Mouse (Mus musculus) CH12.LX (cell line): ENCODE measurements around the gene Farsa. TPM values are rescaled to one million over a fixed set of nuclear protein-coding genes. Genes with fewer than 3 reads are reported as not detected.

Experiments used
- DNase-seq: peaks from one replicate; pipeline ENCODE4 v3.0.0-alpha.2; 2013; ENCODE audit errors: extremely low read depth
- H3K27ac ChIP-seq: 2 replicates; pipeline ENCODE4 v1.5.1; 2012; ENCODE audit warnings: low read depth, mild to moderate bottlenecking, control low read depth, moderate library complexity; ENCODE audit not compliant: insufficient read depth
- H3K27me3 ChIP-seq: replicated peaks from 2 replicates; pipeline ENCODE3; 2012; ENCODE audit warnings: inconsistent platforms
- H3K36me3 ChIP-seq, 2 experiments: replicated peaks in 1 of 2; 2 replicates each; pipeline versions ENCODE3 to v1.6.1; 2012; ENCODE audit warnings: inconsistent platforms in 1 of 2, low read length in 1 of 2, mild to moderate bottlenecking in 1 of 2, mixed read lengths in 1 of 2, moderate library complexity in 1 of 2; ENCODE audit not compliant: control insufficient read depth in 1 of 2, insufficient read depth in 1 of 2
- H3K4me1 ChIP-seq, 2 experiments: 2 replicates each; pipeline ENCODE4 v1.6.1; 2012; ENCODE audit warnings: inconsistent platforms in 1 of 2, moderate library complexity in 1 of 2; ENCODE audit not compliant: insufficient read depth in 2 of 2, control insufficient read depth in 1 of 2
- H3K4me2 ChIP-seq: 2 replicates; pipeline ENCODE4 v1.6.1; 2012; ENCODE audit warnings: low read depth, mild to moderate bottlenecking, control low read depth; ENCODE audit not compliant: poor library complexity, insufficient read depth, severe bottlenecking
- H3K4me3 ChIP-seq, 3 experiments: fragments of 150-350 bp in 1 of 3; sonication (generic) in 1 of 3; replicated peaks in 1 of 3; 2 replicates each; pipeline versions ENCODE3 to v1.5.1; 2011 to 2012; ENCODE audit warnings: low read depth in 2 of 3, low read length in 2 of 3, mild to moderate bottlenecking in 2 of 3, moderate library complexity in 2 of 3, control low read depth in 1 of 3, improper control_type of control experiment in 1 of 3, inconsistent platforms in 1 of 3, mixed read lengths in 1 of 3; ENCODE audit not compliant: poor library complexity in 1 of 3
- H3K79me2 ChIP-seq: replicated peaks from 2 replicates; pipeline ENCODE4 v1.6.1; 2012; ENCODE audit warnings: mild to moderate bottlenecking, moderate library complexity; ENCODE audit not compliant: control insufficient read depth, poor library complexity, insufficient read depth, severe bottlenecking; ENCODE audit errors: extremely low read depth
- H3K9ac ChIP-seq: 2 replicates; pipeline ENCODE4 v1.6.1; 2012; ENCODE audit warnings: low read depth, mild to moderate bottlenecking, control low read depth, moderate library complexity; ENCODE audit not compliant: insufficient read depth
- H3K9me3 ChIP-seq: replicated peaks from 2 replicates; pipeline ENCODE3; 2012; ENCODE audit warnings: low read length, inconsistent platforms, mixed read lengths
- BHLHE40 ChIP-seq: IDR thresholded peaks from 2 replicates; pipeline ENCODE4 v1.6.1; 2011; ENCODE audit warnings: mild to moderate bottlenecking, low read depth, low read length, improper control_type of control experiment
- CHD1 ChIP-seq: IDR thresholded peaks from 2 replicates; pipeline ENCODE4 v1.6.1; 2012; ENCODE audit warnings: low read depth, low read length, improper control_type of control experiment, inconsistent platforms
- CHD2 ChIP-seq: IDR thresholded peaks from 2 replicates; pipeline ENCODE4 v1.6.1; 2011; ENCODE audit warnings: low read length, improper control_type of control experiment
- ELF1 ChIP-seq: IDR thresholded peaks from 2 replicates; pipeline ENCODE4 v1.6.1; 2014; ENCODE audit warnings: low read depth, mild to moderate bottlenecking, inconsistent platforms, low read length, improper control_type of control experiment
- HCFC1 ChIP-seq: IDR thresholded peaks from 2 replicates; pipeline ENCODE4 v1.6.1; 2012; ENCODE audit warnings: low read depth, mild to moderate bottlenecking, inconsistent platforms, low read length, improper control_type of control experiment
- IRF4 ChIP-seq: IDR thresholded peaks from 2 replicates; pipeline ENCODE4 v1.6.1; 2014; ENCODE audit warnings: low read depth, mild to moderate bottlenecking, inconsistent platforms, low read length, improper control_type of control experiment
- MAFK ChIP-seq: IDR thresholded peaks from 2 replicates; pipeline ENCODE4 v1.6.1; 2011; ENCODE audit warnings: low read length, improper control_type of control experiment; ENCODE audit not compliant: insufficient replicate concordance
- MAX ChIP-seq: IDR thresholded peaks from 2 replicates; pipeline ENCODE4 v1.6.1; 2011; ENCODE audit warnings: low read length, improper control_type of control experiment
- MEF2A ChIP-seq: IDR thresholded peaks from 2 replicates; pipeline ENCODE4 v1.6.1; 2014; ENCODE audit warnings: low read depth, mild to moderate bottlenecking, inconsistent platforms, low read length, improper control_type of control experiment, borderline replicate concordance
- MXI1 ChIP-seq: IDR thresholded peaks from 2 replicates; pipeline ENCODE4 v1.6.1; 2011; ENCODE audit warnings: mild to moderate bottlenecking, low read depth, low read length, improper control_type of control experiment
- MYC ChIP-seq: IDR thresholded peaks from 2 replicates; pipeline ENCODE4 v1.6.1; 2011; ENCODE audit warnings: low read depth, mild to moderate bottlenecking, improper control_type of control experiment, low read length
- PAX5 ChIP-seq: IDR thresholded peaks from 2 replicates; pipeline ENCODE4 v1.6.1; 2012; ENCODE audit warnings: low read length, inconsistent platforms, mixed read lengths
- POLR2A ChIP-seq: IDR thresholded peaks from 2 replicates; pipeline ENCODE4 v1.6.1; 2011; ENCODE audit warnings: low read depth, mild to moderate bottlenecking, improper control_type of control experiment, low read length
- RCOR1 ChIP-seq: conservative IDR thresholded peaks from 2 replicates; pipeline ENCODE4 v1.6.1; 2012; ENCODE audit warnings: low read depth, mild to moderate bottlenecking, inconsistent platforms, low read length, improper control_type of control experiment
- SIN3A ChIP-seq: IDR thresholded peaks from 2 replicates; pipeline ENCODE4 v1.6.1; 2012; ENCODE audit warnings: low read length, improper control_type of control experiment, inconsistent platforms
- TBP ChIP-seq: conservative IDR thresholded peaks from 2 replicates; pipeline ENCODE4 v1.6.1; 2011; ENCODE audit warnings: low read depth, low read length, improper control_type of control experiment
- UBTF ChIP-seq: IDR thresholded peaks from 2 replicates; pipeline ENCODE4 v1.6.1; 2012; ENCODE audit warnings: low read depth, mild to moderate bottlenecking, inconsistent platforms, low read length, improper control_type of control experiment, moderate library complexity
- USF2 ChIP-seq: conservative IDR thresholded peaks from 2 replicates; pipeline ENCODE4 v1.6.1; 2011; ENCODE audit warnings: low read depth, low read length, improper control_type of control experiment
- ZC3H11A ChIP-seq: IDR thresholded peaks from 2 replicates; pipeline ENCODE4 v1.6.1; 2012; ENCODE audit warnings: low read depth, mild to moderate bottlenecking, inconsistent platforms, low read length, improper control_type of control experiment
- ZMIZ1 ChIP-seq: IDR thresholded peaks from 2 replicates; pipeline ENCODE4 v1.6.1; 2012; ENCODE audit warnings: low read depth, mild to moderate bottlenecking, inconsistent platforms, low read length, improper control_type of control experiment
- ZNF384 ChIP-seq: IDR thresholded peaks from 2 replicates; pipeline ENCODE4 v1.6.1; 2012; ENCODE audit warnings: low read depth, low read length, improper control_type of control experiment, inconsistent platforms
- dilution Hi-C: fragments of 300-500 bp; cut with MboI; formaldehyde crosslinking; loops from 2 replicates; pipeline ENCODE4 v1.14.3; 2020; ENCODE audit warnings: low sequenced_read_pairs; ENCODE audit not compliant: extremely low pct_unique_long_range_greater_than_20kb, extremely low pct_ligation_motif_present
- in situ Hi-C: fragments of 300-500 bp; cut with MboI; formaldehyde crosslinking; loops from 3 replicates; pipeline ENCODE4 v1.14.3; 2019; ENCODE audit warnings: low sequenced_read_pairs, low pct_ligation_motif_present, low pct_unique_long_range_greater_than_20kb, mixed read lengths
- polyA plus RNA-seq: library from polyadenylated mRNA; unstranded; fragments of >175 nt; gene quantifications from 2 replicates; pipeline ENCODE4 v1.2.1, GENCODE M21; 2012; ENCODE audit warnings: low read depth; ENCODE audit not compliant: insufficient read length
- total RNA-seq, 2 experiments: library from RNA; depleted of rRNA; stranded (reverse); fragments of 300-350 nt in 1 of 2; fragments of >200 nt in 1 of 2; gene quantifications; 2 replicates each; pipeline ENCODE4 v1.2.3; 2012 to 2014

Farsa gene
- total and polyA plus RNA-seq, 3 experiments: 142 to 175 (median 146) TPM

DNA sequence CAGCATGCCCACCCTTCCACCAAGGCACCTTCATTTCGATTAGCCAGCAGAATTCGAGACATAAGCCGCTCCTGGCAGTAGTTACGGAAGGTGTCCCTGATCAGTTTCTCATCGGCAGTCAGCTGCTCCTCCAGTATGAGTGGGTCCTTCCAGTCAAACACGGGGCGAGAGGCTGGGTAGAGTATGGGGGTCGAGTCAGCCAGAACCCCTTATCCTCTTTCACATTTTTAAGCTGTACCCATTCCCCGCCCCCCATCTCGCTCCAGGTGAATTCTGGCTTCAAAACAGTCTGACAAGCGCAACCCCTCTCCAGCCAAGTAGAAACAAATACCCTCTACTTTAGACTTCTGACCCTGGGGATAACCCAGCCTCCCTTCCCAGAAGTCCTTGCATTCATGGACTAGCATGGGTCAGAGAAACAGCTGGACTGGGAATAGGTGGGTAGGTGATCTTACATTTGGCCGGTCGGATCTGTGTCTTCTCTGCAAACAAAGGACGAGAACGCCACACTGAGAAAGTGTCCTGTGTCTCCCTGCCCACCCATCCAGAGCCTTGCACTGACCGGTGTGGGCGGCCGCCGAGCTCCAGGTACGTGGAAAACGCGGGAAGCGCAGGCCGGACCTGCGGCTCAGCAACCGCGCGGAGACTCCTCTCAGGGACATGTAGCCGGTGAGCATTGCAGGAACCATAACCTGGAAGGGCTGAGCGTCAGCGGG, 36.4 kb downstream of the Farsa start:
- H3K4me1 ChIP-seq: peaks cover 7 to 22% of the 10 kb centered on the region in 2 experiments; a peak in 3 of 4 replicates
- H3K27me3 ChIP-seq: no peaks in the 10 kb centered on the region
- dilution Hi-C loops: no loop called here
- in situ Hi-C loops: no loop called here
- H3K4me2 ChIP-seq: peak overlapping the region; percentile 94
- no peaks in the 10 kb centered on the region for H3K79me2 ChIP-seq
- TF ChIP-seq ZMIZ1 (peak; percentile 84; the same call in 1 of the 2 replicates), PAX5 (no peak), RCOR1 (no peak), CHD2 (peak; percentile 28; the same call in 1 of the 2 replicates), MAFK (no peak), MEF2A (0 out of 2 replicates have a peak, but pooled peaks have one; percentile 35), MXI1 (peak; percentile 72; the same call in 1 of the 2 replicates), CHD1 (no peak), MYC (0 out of 2 replicates have a peak, but pooled peaks have one; percentile 40), ZNF384 (no peak), ZC3H11A (no peak)
- DNase-seq: no peak
- no peak overlapping the region for H3K27ac ChIP-seq
- peak overlapping the region; percentile 74 to 86 (median 74) for H3K4me3 ChIP-seq
- peak overlapping the region; percentile 82 for H3K9ac ChIP-seq
- no peaks in the 10 kb centered on the region for H3K9me3 ChIP-seq
- H3K36me3 ChIP-seq: peaks cover 8 to 32% of the 10 kb centered on the region in 2 experiments

DNA sequence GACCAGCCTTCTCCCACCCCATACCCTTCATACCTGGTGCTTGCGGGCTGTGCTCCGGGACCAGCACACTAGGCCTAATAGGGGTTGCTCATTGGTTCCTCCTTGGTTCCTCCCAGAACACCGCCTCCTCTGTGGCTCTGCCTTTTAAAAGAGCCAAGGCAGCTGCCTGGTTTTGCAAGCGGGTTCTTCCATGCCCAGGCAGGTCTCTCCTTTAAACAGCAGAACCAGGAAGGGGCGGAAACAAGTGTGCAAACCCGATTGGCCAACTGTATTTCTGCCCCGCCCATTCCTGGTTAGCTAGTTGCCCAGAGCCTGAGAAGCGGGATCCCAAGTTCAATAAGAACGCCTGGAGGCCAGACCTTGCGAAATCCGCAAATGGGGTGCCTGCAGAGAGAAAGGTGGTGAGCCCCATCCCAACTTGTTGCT, 36.9 kb downstream of the Farsa start, which contains the start of gene Gcdh:
TSS of gene Gcdh (minus strand) at position 213 of the 426 bp plus-strand sequence.
- Histone ChIP-seq H3K79me2 (no peaks in the 10 kb centered on the region), H3K27ac (no peak within 1 kb of the TSS), H3K4me1 (peaks cover 7 to 22% of the 10 kb centered on the region in 2 experiments; a peak in 3 of 4 replicates), H3K9me3 (no peaks in the 10 kb centered on the region), H3K4me3 (peak within 1 kb of the TSS; percentile 74 to 86 (median 74)), H3K9ac (peak within 1 kb of the TSS; percentile 82), H3K36me3 (peaks cover 2 to 27% of the 10 kb centered on the region in 2 experiments), H3K4me2 (peak within 1 kb of the TSS; percentile 94), H3K27me3 (no peaks in the 10 kb centered on the region)
- DNase-seq: peak; percentile 98
- TF ChIP-seq MAX (peak; percentile 60; the same call in 1 of the 2 replicates), SIN3A (peak; percentile 99), ZC3H11A (peak; percentile 7; the same call in 1 of the 2 replicates), HCFC1 (peak; percentile 75), IRF4 (peak; percentile 6; the same call in 1 of the 2 replicates), POLR2A (peak; percentile 80), UBTF (peak; percentile 44; the same call in 1 of the 2 replicates), USF2 (no peak), PAX5 (no peak), MAFK (no peak), TBP (no peak; the same call in none of the 2 replicates), ELF1 (peak; percentile 96), BHLHE40 (peak; percentile 29; the same call in 1 of the 2 replicates)
- dilution Hi-C loops (no loop called here), in situ Hi-C loops (no loop called here)
